Mouse (Mus musculus) thymus, adult 2 months (tissue): ENCODE data around the gene Akr1c14. TPM values are rescaled to one million over a fixed set of nuclear protein-coding genes. Genes with fewer than 3 reads are reported as not detected.
"Not testable (repeated sequence)": the region's sequence is repeated elsewhere in the genome, so short reads cannot be mapped to it uniquely, and the experiment has no call there.

Experiments
- DNase-seq: peaks from one replicate; pipeline ENCODE4 v3.0.0; 2021
- H3K27ac ChIP-seq: fragments of 200-500 bp; 2 replicates; pipeline ENCODE4 v1.5.1; 2012; ENCODE audit warnings: low read length, control low read depth; ENCODE audit not compliant: control insufficient read depth, insufficient read depth
- H3K27me3 ChIP-seq: fragments of 200-500 bp; 2 replicates; pipeline ENCODE4 v1.6.1; 2012; ENCODE audit warnings: mild to moderate bottlenecking, low read length, moderate library complexity, mixed read lengths; ENCODE audit not compliant: control insufficient read depth, insufficient read depth
- H3K36me3 ChIP-seq: fragments of 200-500 bp; 2 replicates; pipeline ENCODE4 v1.6.1; 2012; ENCODE audit warnings: mild to moderate bottlenecking, low read length, moderate library complexity; ENCODE audit not compliant: control insufficient read depth, insufficient read depth
- H3K4me1 ChIP-seq: fragments of 200-500 bp; replicated peaks from 2 replicates; pipeline ENCODE4 v1.6.1; 2012; ENCODE audit warnings: low read length; ENCODE audit not compliant: control insufficient read depth, insufficient read depth
- H3K4me3 ChIP-seq: fragments of 200-500 bp; 2 replicates; pipeline ENCODE4 v1.5.1; 2012; ENCODE audit warnings: mild to moderate bottlenecking, low read length, control low read depth, moderate library complexity; ENCODE audit not compliant: control insufficient read depth, insufficient read depth
- CTCF ChIP-seq: fragments of 200-500 bp; IDR thresholded peaks from 2 replicates; pipeline ENCODE4 v1.5.1; 2012; ENCODE audit warnings: mild to moderate bottlenecking, control low read depth, low read length, moderate library complexity, borderline replicate concordance; ENCODE audit not compliant: control insufficient read depth, poor library complexity, insufficient read depth; ENCODE audit errors: extremely low read depth
- POLR2A ChIP-seq: fragments of 200-500 bp; IDR thresholded peaks from 2 replicates; pipeline ENCODE4 v1.6.1; 2012; ENCODE audit warnings: mild to moderate bottlenecking, low read length, control low read depth, moderate library complexity; ENCODE audit not compliant: control insufficient read depth, poor library complexity, insufficient read depth; ENCODE audit errors: extremely low read depth
- WGBS: fragments of 180-500 bp; shearing (Covaris S2); methylation state at CpG from one replicate; pipeline ENCODE4 v1.1.7; 2018; 5-methylcytosine and 5-hydroxymethylcytosine counted together
- polyA plus RNA-seq: library from polyadenylated mRNA; depleted of rRNA; stranded (reverse); fragments of >200 nt; gene quantifications from 2 replicates; pipeline ENCODE4 v1.2.3, GENCODE M21; 2012

Akr1c14 gene
- polyA plus RNA-seq, 1 experiment = 0.19 TPM

- Histone ChIP-seq H3K36me3 (no peaks in the 10 kb centered on the region), H3K4me1 (no peaks in the 10 kb centered on the region), H3K27me3 (no peaks in the 10 kb centered on the region), H3K4me3 (no peak overlapping the region), H3K27ac (no peak overlapping the region)
- no peak for TF ChIP-seq POLR2A
- DNase-seq = peak; percentile 24
- WGBS = 46% methylated on average over 6 of the region's 6 CpGs
Measured at GRCm38 (mm10) chr13:4110281-4111188, 61.7 kb downstream of the Akr1c14 start.

- DNase-seq = no peak
Measured at GRCm38 (mm10) chr13:4119181-4119904, 70.5 kb downstream of the Akr1c14 start.

GRCm38 (mm10) chr13:4123146-4123545 lies 74.3 kb downstream of the Akr1c14 start:
- H3K27ac ChIP-seq = no peak overlapping the region
- TF ChIP-seq CTCF = no peak
- no peak for TF ChIP-seq POLR2A
- no peak for DNase-seq
- 91% methylated on average over 7 of the region's 7 CpGs for WGBS
- no peak overlapping the region for H3K4me3 ChIP-seq
- no peaks in the 10 kb centered on the region for H3K27me3 ChIP-seq
- H3K4me1 ChIP-seq = no peaks in the 10 kb centered on the region
- no peaks in the 10 kb centered on the region for H3K36me3 ChIP-seq

More at GRCm38 (mm10) chr13:4119181-4119904, 70.5 kb downstream of the Akr1c14 start:
- no peaks in the 10 kb centered on the region for H3K36me3 ChIP-seq
- no peaks in the 10 kb centered on the region for H3K27me3 ChIP-seq
- H3K4me3 ChIP-seq = no peak overlapping the region
- no peak overlapping the region for H3K27ac ChIP-seq
- TF ChIP-seq CTCF (no peak), POLR2A (no peak)
- no peaks in the 10 kb centered on the region for H3K4me1 ChIP-seq
- WGBS = 83% methylated on average over 2 of the region's 2 CpGs

GRCm38 (mm10) chr13:4124471-4124870 lies 75.7 kb downstream of the Akr1c14 start:
- DNase-seq, H3K36me3 ChIP-seq, H3K4me3 ChIP-seq, H3K4me1 ChIP-seq, H3K27ac ChIP-seq, H3K27me3 ChIP-seq: not testable (repeated sequence)
- 93% methylated on average over 6 of the region's 6 CpGs for WGBS

GRCm38 (mm10) chr13:4125846-4126245 lies 77.0 kb downstream of the Akr1c14 start:
- not testable (repeated sequence) for H3K27me3 ChIP-seq, H3K27ac ChIP-seq, H3K4me1 ChIP-seq, H3K4me3 ChIP-seq, H3K36me3 ChIP-seq, DNase-seq
- WGBS = 100% methylated on average over 1 of the region's 1 CpGs

- Histone ChIP-seq H3K4me3 (no peak overlapping the region), H3K27ac (no peak overlapping the region), H3K27me3 (no peaks in the 10 kb centered on the region), H3K4me1 (no peaks in the 10 kb centered on the region), H3K36me3 (no peaks in the 10 kb centered on the region)
- peak; percentile 4 for DNase-seq
- no peak for TF ChIP-seq POLR2A
- no peak for TF ChIP-seq CTCF
- WGBS = 30% methylated on average over 5 of the region's 5 CpGs
Measured at GRCm38 (mm10) chr13:4129100-4129499, 80.3 kb downstream of the Akr1c14 start.

GRCm38 (mm10) chr13:4131317-4131716 lies 82.5 kb downstream of the Akr1c14 start:
- Histone ChIP-seq H3K4me1 (no peaks in the 10 kb centered on the region), H3K4me3 (no peak overlapping the region), H3K27me3 (no peaks in the 10 kb centered on the region), H3K36me3 (no peaks in the 10 kb centered on the region), H3K27ac (no peak overlapping the region)
- DNase-seq = no peak
- WGBS = 92% methylated on average over 1 of the region's 1 CpGs
- TF ChIP-seq CTCF = no peak
- no peak for TF ChIP-seq POLR2A
